In genomic region chr14:54780836-54781609, GRCm38 (mm10) we compare ENCODE assay signal across 8 mouse cellular contexts. TPM values are rescaled to one million over a fixed set of nuclear protein-coding genes. Genes with fewer than 3 reads are reported as not detected.
DNase-seq lines count a peak whose midpoint lies in the region; ATAC-seq and TF ChIP-seq lines count a peak whose summit lies in the region.

No protein-coding gene starts in this region.

- TF ChIP-seq EP300 in CH12.LX (IDR thresholded peaks at IDR 0.05; ENCODE audit: low read length), result no peak

- no peak overlapping the region for H3K9ac ChIP-seq in CH12.LX (ENCODE audit: insufficient read depth, low read depth)
- H3K9ac ChIP-seq in heart, embryonic 14.5 days (ENCODE audit: low read length), result peak overlapping the region; percentile 70
- peak overlapping the region; percentile 67 for H3K9ac ChIP-seq in kidney, embryonic 16.5 days (replicated peaks; ENCODE audit: low read length)
- H3K9ac ChIP-seq in liver, embryonic 12.5 days, result peak overlapping the region; percentile 27; the same call in 1 of the 2 replicates

- in situ Hi-C loops in CH12.LX (cut with MboI; ENCODE audit: low pct_ligation_motif_present, low pct_unique_long_range_greater_than_20kb, low sequenced_read_pairs), result no loop called here

- no peak for DNase-seq in CH12.LX (ENCODE audit: extremely low read depth)
- peak; percentile 78 to 80 for DNase-seq in adrenal gland, postnatal 36 days
- DNase-seq in testis, postnatal 10 days (ENCODE audit: low spot score), result peak; percentile 64

- H3K4me3 ChIP-seq in CH12.LX (replicated peaks in 1 of 3; ENCODE audit: low read depth in 2 of 3, low read length in 2 of 3, poor library complexity in 1 of 3), result peak overlapping the region in 1 of 3 experiments; percentile 3
- H3K4me3 ChIP-seq in embryonic fibroblast, embryonic 13.5 days (ENCODE audit: insufficient read depth, low read length), result peak overlapping the region; percentile 40
- H3K4me3 ChIP-seq in heart, embryonic 14.5 days (ENCODE audit: control insufficient read depth in 1 of 2, insufficient read depth in 1 of 2, low read depth in 1 of 2, low read length in 2 of 2), result peak overlapping the region; percentile 56 to 58
- H3K4me3 ChIP-seq in kidney, embryonic 16.5 days (ENCODE audit: low read length), result peak overlapping the region; percentile 67
- H3K4me3 ChIP-seq in liver, embryonic 12.5 days, result peak overlapping the region; percentile 55

- no peaks in the 10 kb centered on the region for H3K79me2 ChIP-seq in CH12.LX (replicated peaks; ENCODE audit: control insufficient read depth, extremely low read depth, insufficient read depth, poor library complexity, severe bottlenecking)

- peaks cover 0 to 5% of the 10 kb centered on the region in 2 experiments; a peak in 2 of 4 replicates for H3K4me1 ChIP-seq in CH12.LX (ENCODE audit: control insufficient read depth in 1 of 2, insufficient read depth in 2 of 2)
- no peaks in the 10 kb centered on the region for H3K4me1 ChIP-seq in embryonic fibroblast, embryonic 13.5 days (ENCODE audit: control insufficient read depth, insufficient read depth, low read length)
- peaks cover 5 to 8% of the 10 kb centered on the region in 2 experiments; a peak in 2 of 4 replicates for H3K4me1 ChIP-seq in heart, embryonic 14.5 days (ENCODE audit: control insufficient read depth in 2 of 2, insufficient read depth in 2 of 2, low read length in 2 of 2)
- peaks cover 3% of the 10 kb centered on the region; the same call in 1 of the 2 replicates for H3K4me1 ChIP-seq in kidney, embryonic 16.5 days (ENCODE audit: insufficient read depth, low read length)
- peaks cover 12% of the 10 kb centered on the region for H3K4me1 ChIP-seq in liver, embryonic 12.5 days

- WGBS in heart, embryonic 14.5 days, result 3% methylated on average over 35 of the region's 35 CpGs
- 3% methylated on average over 35 of the region's 35 CpGs for WGBS in kidney, embryonic 16.5 days
- 3% methylated on average over 35 of the region's 35 CpGs for WGBS in liver, embryonic 12.5 days (ENCODE audit: insufficient replicate concordance)

- no peak for TF ChIP-seq CTCF in CH12.LX (conservative IDR thresholded peaks at IDR 0.05 in 1 of 2, IDR thresholded peaks at IDR 0.05 in 1 of 2; ENCODE audit: low read depth in 2 of 2, low read length in 2 of 2)
- no peak for TF ChIP-seq CTCF in embryonic fibroblast, embryonic 13.5 days (IDR thresholded peaks at IDR 0.05; ENCODE audit: borderline replicate concordance, insufficient read depth, low read length)

- 0 out of 2 replicates have a peak, but pooled peaks have one; percentile 49 for ATAC-seq in heart, embryonic 14.5 days (ENCODE audit: insufficient number of reproducible peaks, insufficient read depth, low FRiP score, low read depth)
- ATAC-seq in kidney, embryonic 16.5 days (ENCODE audit: low FRiP score, low TSS enrichment), result peak; percentile 78; the same call in 1 of the 2 replicates
- ATAC-seq in liver, embryonic 12.5 days, result no peak
- peak; percentile 44; the same call in 1 of the 2 replicates for ATAC-seq in monocyte, adult 5-6 weeks (replicated peaks; ENCODE audit: insufficient number of reproducible peaks, low FRiP score, low TSS enrichment, poor library complexity, severe bottlenecking)

- H3K27ac ChIP-seq in CH12.LX (ENCODE audit: insufficient read depth, low read depth), result no peak overlapping the region
- no peak overlapping the region for H3K27ac ChIP-seq in embryonic fibroblast, embryonic 13.5 days (ENCODE audit: insufficient read depth, low read length)
- H3K27ac ChIP-seq in heart, embryonic 14.5 days (replicated peaks in 1 of 2; ENCODE audit: control insufficient read depth in 1 of 2, insufficient read depth in 1 of 2, low read depth in 2 of 2, low read length in 2 of 2), result 0 out of 4 replicates have a peak overlapping the region, but pooled peaks of 1 of the 2 experiments have one; percentile 43
- peak overlapping the region; percentile 44; the same call in 1 of the 2 replicates for H3K27ac ChIP-seq in kidney, embryonic 16.5 days (ENCODE audit: low read length)
- no peak overlapping the region for H3K27ac ChIP-seq in liver, embryonic 12.5 days

- TF ChIP-seq RAD21 in CH12.LX (IDR thresholded peaks at IDR 0.05; ENCODE audit: low read depth, low read length), result no peak

- H3K36me3 ChIP-seq in CH12.LX (replicated peaks in 1 of 2; ENCODE audit: control insufficient read depth in 1 of 2, insufficient read depth in 1 of 2, low read length in 1 of 2), result no peaks in the 10 kb centered on the region
- H3K36me3 ChIP-seq in heart, embryonic 14.5 days (ENCODE audit: control insufficient read depth, insufficient read depth, low read length), result no peaks in the 10 kb centered on the region
- no peaks in the 10 kb centered on the region for H3K36me3 ChIP-seq in kidney, embryonic 16.5 days (ENCODE audit: insufficient read depth, low read length)
- no peaks in the 10 kb centered on the region for H3K36me3 ChIP-seq in liver, embryonic 12.5 days

- peaks cover 31% of the 10 kb centered on the region for H3K27me3 ChIP-seq in CH12.LX (replicated peaks)
- peaks cover 8% of the 10 kb centered on the region; the same call in 1 of the 2 replicates for H3K27me3 ChIP-seq in heart, embryonic 14.5 days (ENCODE audit: control insufficient read depth, insufficient read depth, low read length)
- peaks cover 14% of the 10 kb centered on the region for H3K27me3 ChIP-seq in kidney, embryonic 16.5 days (ENCODE audit: insufficient read depth, low read length)
- peaks cover 68% of the 10 kb centered on the region for H3K27me3 ChIP-seq in liver, embryonic 12.5 days (replicated peaks)

- dilution Hi-C loops in CH12.LX (cut with MboI; ENCODE audit: extremely low pct_ligation_motif_present, extremely low pct_unique_long_range_greater_than_20kb, low sequenced_read_pairs), result no loop called here

- H3K9me3 ChIP-seq in CH12.LX (replicated peaks; ENCODE audit: low read length), result no peaks in the 10 kb centered on the region
- H3K9me3 ChIP-seq in heart, embryonic 14.5 days (ENCODE audit: control insufficient read depth, low read length), result no peaks in the 10 kb centered on the region
- H3K9me3 ChIP-seq in kidney, embryonic 16.5 days (ENCODE audit: low read length), result peaks cover 3% of the 10 kb centered on the region; the same call in 1 of the 2 replicates
- H3K9me3 ChIP-seq in liver, embryonic 12.5 days (replicated peaks), result no peaks in the 10 kb centered on the region

- peak overlapping the region; percentile 88 for H3K4me2 ChIP-seq in CH12.LX (ENCODE audit: insufficient read depth, low read depth, poor library complexity, severe bottlenecking)
- peak overlapping the region; percentile 90 for H3K4me2 ChIP-seq in heart, embryonic 14.5 days (ENCODE audit: low read length)
- H3K4me2 ChIP-seq in kidney, embryonic 16.5 days (replicated peaks; ENCODE audit: low read depth, low read length), result peak overlapping the region; percentile 96
- peak overlapping the region; percentile 72 for H3K4me2 ChIP-seq in liver, embryonic 12.5 days

- no peak for TF ChIP-seq POLR2A in CH12.LX (IDR thresholded peaks at IDR 0.05; ENCODE audit: low read depth, low read length)
- no peak for TF ChIP-seq POLR2A in embryonic fibroblast, embryonic 13.5 days (IDR thresholded peaks at IDR 0.05; ENCODE audit: low read depth, low read length)

TF ChIP-seq in CH12.LX, 34 proteins besides CTCF, POLR2A, EP300 and RAD21:
- TF ChIP-seq UBTF (IDR thresholded peaks at IDR 0.05; ENCODE audit: low read depth, low read length), result no peak
- TF ChIP-seq TBP (conservative IDR thresholded peaks at IDR 0.05; ENCODE audit: low read depth, low read length), result no peak
- TF ChIP-seq MXI1 (IDR thresholded peaks at IDR 0.05; ENCODE audit: low read depth, low read length), result peak; percentile 82
- TF ChIP-seq BHLHE40 (IDR thresholded peaks at IDR 0.05; ENCODE audit: low read depth, low read length), result 0 out of 2 replicates have a peak, but pooled peaks have one; percentile 14
- TF ChIP-seq NRF1 (IDR thresholded peaks at IDR 0.05; ENCODE audit: low read depth, low read length), result no peak

RNA-seq across cellular contexts. Expression of gene Slc7a8, which starts 0.7 kb away (rescaled TPM):
- total RNA-seq in CH12.LX (2012; rRNA removed) (0.08 and 0.13 TPM in 2 replicates), CH12.LX (2014; rRNA removed) (not detected in 2 replicates)
- polyA plus RNA-seq in CH12.LX (2012; ENCODE audit: insufficient read length, low read depth), result 0.16 and 0.17 TPM in 2 replicates
- total RNA-seq in adrenal gland, postnatal 36 days (2021), result 10 to 100 TPM; 28.1 to 56.8 TPM
- 0.47 and 2.0 TPM in 2 replicates for polyA plus RNA-seq in embryonic fibroblast, embryonic 13.5 days (2011; ENCODE audit: insufficient read length, low read depth, missing spikeins)
- polyA plus RNA-seq in heart, embryonic 14.5 days (2014; fragmentation: Nextera tagmentation; extraction: Ambion mirVana), result 5.0 and 5.1 TPM in 2 replicates
- 21.0 and 24.6 TPM in 2 replicates for polyA plus RNA-seq in kidney, embryonic 16.5 days (2015; fragmentation: Nextera tagmentation; extraction: Ambion mirVana)
- 2.8 and 3.4 TPM in 2 replicates for polyA plus RNA-seq in liver, embryonic 12.5 days (2016; fragmentation: Nextera tagmentation; extraction: Ambion mirVana)
- total RNA-seq in monocyte, adult 5-6 weeks (2017), result 2.8 to 7.0 TPM (median 4.5 TPM) in 3 replicates

RNA-seq across cellular contexts. Expression of gene Rnf212b, which starts 32.9 kb away (rescaled TPM):
- total RNA-seq in CH12.LX (2012; rRNA removed) (not detected in 2 replicates), CH12.LX (2014; rRNA removed) (not detected in 2 replicates)
- polyA plus RNA-seq in CH12.LX (2012; ENCODE audit: insufficient read length, low read depth), result not detected in 2 replicates
- total RNA-seq in adrenal gland, postnatal 36 days (2021), result under 1 TPM; 0.43 to 0.56 TPM
- polyA plus RNA-seq in embryonic fibroblast, embryonic 13.5 days (2011; ENCODE audit: insufficient read length, low read depth, missing spikeins), result not detected in 2 replicates
- not detected in 2 replicates for polyA plus RNA-seq in heart, embryonic 14.5 days (2014; fragmentation: Nextera tagmentation; extraction: Ambion mirVana)
- polyA plus RNA-seq in kidney, embryonic 16.5 days (2015; fragmentation: Nextera tagmentation; extraction: Ambion mirVana), result 0.16 and 0.59 TPM in 2 replicates
- not detected in 2 replicates for polyA plus RNA-seq in liver, embryonic 12.5 days (2016; fragmentation: Nextera tagmentation; extraction: Ambion mirVana)
- total RNA-seq in monocyte, adult 5-6 weeks (2017), result not detected in 3 replicates
